Mouse (Mus musculus): ENCODE measurements around the gene Mettl4.
A peak's percentile ranks its signal among the peaks of the same experiment; 100 is the strongest.

Mettl4 gene

DNA sequence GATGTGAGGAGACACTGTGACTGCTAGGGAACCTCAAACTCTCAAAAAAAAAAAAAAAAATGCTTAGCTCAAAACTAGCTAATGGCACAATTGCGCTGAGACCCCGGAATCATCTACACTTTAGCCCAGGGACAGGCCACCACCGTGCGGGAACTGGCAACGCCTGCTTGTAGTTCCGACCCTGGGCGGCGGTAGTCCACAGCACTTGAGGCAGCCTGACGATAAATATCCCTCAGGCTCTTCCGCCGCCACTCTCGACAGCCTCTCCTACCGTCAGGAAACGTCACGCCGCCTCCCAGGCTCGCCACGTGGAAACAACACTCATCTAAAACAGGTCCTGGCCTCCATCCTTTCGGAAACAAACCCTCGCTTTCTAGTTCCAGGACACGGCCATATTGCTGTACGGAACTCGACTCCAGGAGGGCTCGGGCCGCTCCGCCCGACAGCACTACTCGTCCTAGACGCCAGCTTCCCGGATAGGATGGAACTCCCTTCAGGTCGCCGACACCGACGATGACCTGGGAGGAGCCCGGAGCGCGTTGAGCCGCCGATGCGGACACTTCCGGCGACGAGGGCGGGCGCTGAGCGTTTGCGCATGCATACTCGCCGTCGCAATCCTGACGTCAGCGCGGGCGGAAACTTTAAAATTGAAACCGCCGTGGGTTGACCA lies at the start of gene Mettl4:
Gene Mettl4, minus strand, starts transcription at position 554 of the 670 bp plus-strand sequence.
- peak; percentile 95 for DNase-seq (ENCODE audit: low spot score)

DNA sequence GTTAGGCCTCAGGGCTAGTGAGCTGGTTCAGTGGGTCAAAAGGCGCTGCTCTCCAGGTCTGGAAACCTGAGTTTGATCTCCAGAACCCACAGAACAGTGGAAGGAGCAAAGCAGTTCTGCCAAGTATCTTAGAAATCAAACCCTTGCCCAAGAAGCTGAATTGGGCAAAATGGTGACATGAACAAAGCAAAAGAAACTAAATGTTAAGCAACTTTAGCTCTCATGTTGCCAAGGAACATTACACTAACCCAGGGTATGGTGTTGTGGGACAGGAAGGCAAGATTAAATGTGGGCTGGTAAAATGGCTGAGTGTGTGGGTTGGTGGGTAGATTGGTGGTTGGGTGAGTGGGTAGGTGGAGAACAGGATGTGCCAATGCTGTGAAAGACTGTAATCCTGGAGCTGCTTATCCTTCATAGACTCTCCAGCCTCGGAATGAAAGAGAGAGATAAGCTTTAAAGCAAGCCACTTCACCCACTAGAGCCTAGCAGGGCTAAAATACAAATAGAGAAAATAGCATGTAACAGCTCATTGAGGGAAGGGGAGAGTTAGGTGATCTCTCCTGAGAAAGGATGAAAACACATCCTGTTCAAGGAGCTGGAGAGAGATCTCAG lies 29.2 kb upstream of the Mettl4 start:
- DNase-seq (ENCODE audit: low spot score): no peak

DNA sequence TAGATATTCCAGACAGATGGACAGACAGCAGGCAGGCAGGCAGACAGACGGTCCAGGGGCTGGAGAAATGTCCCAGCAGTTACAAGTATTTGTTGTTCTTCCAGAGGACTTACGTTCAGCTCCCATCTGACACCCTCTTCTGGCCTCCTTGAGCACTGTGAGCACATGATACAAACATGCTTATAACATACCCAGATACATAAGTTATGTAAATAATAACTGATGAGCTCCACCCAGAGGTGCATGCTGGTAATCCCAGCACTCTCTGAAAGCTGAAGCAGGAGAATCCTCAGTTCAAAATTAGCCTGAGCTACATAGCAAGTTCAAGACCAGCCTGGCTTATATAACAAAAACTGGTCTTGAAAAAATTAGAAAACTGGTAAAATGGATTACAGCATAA lies 18.7 kb upstream of the Mettl4 start:
- no peak for DNase-seq (ENCODE audit: low spot score)

DNA sequence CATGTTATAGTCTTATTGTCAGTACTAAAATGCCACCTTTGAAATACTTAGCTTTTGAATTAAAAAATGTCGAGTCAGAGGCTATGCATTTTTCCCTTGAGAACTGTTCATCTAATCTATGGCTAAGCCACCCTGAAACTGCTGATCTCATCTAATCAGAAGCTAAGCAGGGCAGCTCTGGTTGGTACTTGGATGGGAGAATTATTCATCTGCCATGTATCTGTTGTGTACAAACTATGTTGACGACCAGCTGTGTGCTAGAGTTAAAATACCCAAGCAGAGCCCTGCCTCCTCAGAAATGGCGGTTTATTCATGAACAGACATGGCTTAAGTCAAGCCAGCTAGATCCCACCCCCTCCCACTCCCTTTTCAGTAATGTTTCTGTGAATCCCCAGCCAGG lies 14.9 kb upstream of the Mettl4 start:
- no peak for DNase-seq (ENCODE audit: low spot score)

DNA sequence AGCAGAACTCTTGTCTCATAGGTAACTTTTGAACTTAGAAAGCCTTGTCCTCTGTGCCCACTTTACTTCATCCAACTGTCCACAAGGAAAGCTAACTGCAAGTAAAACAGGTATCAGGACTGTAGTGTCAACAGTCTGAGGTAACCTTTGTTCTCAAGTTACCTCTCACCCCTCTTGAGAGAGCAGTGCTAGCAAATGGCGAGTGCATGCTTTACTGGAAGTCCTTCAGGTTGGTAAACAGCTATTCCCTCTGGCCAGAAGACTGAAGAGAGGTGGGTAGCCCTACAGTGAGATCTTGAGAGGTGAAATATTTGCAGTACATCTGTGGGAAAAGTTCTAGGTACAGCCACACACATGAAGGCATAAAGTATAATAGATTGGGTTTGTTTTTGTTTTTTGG lies 14.2 kb upstream of the Mettl4 start:
- DNase-seq (ENCODE audit: low spot score): no peak

DNA sequence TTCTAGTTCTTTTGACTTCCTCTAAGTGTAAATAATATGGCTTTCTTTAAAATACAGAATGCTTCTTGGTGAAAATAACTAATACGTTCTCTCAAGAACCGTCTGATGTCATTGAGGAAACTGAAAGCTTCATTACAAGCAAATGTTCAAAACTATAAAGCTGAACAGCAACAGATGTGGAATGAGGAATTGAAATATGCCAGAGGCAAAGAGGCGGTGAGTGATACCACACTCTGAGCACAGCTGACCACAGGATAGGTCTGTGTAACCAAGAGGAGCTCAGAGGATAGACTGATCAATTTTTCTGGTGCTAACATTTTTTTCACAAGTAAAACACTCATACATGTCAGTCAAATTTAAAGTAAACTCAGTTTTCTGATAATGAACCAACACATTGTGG lies 12.6 kb upstream of the Mettl4 start:
- DNase-seq (ENCODE audit: low spot score): no peak

DNA sequence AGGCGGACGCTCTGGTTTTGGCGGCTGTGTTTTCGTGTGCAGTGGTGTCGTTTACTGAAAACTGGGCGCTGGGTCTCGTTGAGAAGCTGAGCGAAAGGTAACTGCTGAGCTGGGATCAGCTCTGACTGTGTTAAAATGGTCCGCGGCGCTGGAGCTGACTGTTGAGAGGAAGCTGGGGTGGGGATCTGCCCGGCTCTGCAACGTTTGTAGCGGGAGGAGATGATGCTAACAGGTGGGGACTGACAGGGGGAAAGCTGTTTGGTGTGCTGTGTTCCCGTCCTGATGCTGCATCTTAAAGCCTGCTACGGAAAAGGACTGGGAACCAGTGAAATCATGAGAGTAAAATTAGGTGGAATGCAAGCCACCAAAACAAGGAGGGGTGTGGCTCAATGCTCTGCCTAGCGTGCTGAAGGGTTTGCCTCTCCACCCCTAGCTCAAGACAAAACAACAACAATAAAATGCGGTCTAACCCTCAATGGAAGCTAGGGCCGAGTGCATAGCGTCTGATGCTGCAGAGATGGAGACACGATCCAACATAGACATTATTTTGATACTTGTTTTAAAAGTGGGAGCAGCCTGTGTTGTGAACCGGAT lies 414 bp upstream of the Mettl4 start:
- peak; percentile 27 for DNase-seq (ENCODE audit: low spot score)

DNA sequence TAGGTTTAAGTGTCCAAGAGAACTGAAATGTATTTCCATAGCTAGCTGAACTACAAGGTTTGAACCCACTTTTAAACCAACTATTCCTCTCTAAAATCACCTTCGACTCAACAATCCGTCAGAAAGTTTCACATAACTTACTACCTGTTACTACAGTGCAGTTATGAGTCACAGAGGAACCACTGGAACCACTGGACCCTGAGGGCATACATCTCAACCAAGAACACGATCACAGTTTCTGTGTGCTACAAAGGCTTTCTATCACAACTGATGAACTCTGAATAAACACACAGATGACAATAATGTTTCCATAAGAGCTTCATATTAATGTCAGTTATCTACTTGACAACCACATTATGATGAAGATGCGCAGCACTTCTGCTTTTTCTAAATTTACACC lies 11.6 kb downstream of the Mettl4 start:
- no peak for DNase-seq (ENCODE audit: low spot score)

DNA sequence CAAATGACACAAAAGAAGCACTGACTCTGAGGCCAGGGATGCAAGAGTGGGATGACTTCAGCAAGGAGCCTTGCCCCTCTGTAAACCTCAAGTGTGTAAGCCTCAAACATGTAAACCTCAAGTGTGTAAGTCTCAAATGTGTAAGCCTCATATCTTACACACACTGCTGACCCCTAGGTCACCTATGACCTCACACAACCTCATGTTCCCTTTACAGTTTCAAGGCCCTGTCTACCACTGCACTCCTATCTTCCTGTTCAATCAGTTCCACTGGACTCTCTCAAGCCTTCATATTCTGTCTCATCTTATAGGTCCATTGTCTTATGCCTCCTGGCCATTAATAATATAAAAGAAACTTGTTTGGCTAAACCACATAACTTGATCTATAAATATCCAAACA lies 13.9 kb downstream of the Mettl4 start:
- DNase-seq (ENCODE audit: low spot score): no peak

DNA sequence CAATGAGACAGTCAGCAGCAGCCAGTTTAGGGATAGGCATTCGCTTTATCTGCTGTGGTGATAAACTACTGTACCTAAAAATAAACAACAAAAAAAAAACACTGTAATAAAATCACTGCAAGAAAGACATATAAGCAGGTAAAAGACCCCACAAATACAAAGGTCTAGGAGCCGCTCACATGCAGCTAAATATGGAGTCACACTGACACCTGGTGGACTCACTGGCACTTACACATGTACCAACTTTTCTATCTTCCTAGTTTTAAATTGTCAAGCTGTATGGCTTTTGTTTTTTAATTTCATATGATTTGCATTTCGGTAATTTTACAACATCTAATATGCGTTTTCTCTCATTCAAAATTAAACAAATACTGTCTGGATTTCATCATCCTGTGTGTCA lies 14.4 kb downstream of the Mettl4 start:
- DNase-seq (ENCODE audit: low spot score): peak; percentile 49

DNA sequence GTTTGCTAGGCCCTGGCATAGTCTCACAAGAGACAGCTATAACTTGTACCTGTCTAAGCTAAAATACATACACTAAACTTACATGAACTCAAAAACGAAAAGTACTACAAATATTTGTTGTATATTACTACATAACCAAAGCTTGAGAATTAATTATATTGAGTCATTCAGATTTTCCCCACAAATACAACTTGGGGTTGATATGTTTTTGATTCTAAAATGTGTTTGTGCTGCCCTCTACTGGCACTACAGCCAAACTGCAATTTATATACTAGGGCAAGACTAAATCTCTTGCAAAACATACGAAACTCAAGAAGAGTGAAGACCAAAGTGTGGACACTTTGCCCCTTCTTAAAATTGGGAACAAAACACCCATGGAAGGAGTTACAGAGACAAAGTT lies 19.4 kb downstream of the Mettl4 start:
- peak; percentile 74 for DNase-seq (ENCODE audit: low spot score)

DNA sequence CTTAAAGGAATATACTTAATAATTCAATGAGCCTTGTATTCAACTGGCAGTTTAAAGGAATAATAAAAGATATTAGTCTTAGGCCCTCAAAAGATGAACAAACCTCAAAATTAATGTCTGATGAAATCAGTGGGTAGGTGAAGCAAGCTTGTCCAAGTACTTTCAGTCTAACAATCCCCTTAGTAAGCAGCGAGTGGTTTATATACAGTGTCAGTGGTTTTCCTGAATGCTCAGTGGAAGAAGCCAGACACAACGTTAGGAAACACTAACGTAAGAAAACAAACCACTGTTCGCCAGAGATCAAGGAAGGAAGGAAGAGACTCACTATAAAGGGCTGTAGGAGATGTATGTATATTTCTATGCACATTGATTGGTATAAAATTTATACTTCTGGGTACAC lies 23.1 kb downstream of the Mettl4 start:
- DNase-seq (ENCODE audit: low spot score): no peak

DNA sequence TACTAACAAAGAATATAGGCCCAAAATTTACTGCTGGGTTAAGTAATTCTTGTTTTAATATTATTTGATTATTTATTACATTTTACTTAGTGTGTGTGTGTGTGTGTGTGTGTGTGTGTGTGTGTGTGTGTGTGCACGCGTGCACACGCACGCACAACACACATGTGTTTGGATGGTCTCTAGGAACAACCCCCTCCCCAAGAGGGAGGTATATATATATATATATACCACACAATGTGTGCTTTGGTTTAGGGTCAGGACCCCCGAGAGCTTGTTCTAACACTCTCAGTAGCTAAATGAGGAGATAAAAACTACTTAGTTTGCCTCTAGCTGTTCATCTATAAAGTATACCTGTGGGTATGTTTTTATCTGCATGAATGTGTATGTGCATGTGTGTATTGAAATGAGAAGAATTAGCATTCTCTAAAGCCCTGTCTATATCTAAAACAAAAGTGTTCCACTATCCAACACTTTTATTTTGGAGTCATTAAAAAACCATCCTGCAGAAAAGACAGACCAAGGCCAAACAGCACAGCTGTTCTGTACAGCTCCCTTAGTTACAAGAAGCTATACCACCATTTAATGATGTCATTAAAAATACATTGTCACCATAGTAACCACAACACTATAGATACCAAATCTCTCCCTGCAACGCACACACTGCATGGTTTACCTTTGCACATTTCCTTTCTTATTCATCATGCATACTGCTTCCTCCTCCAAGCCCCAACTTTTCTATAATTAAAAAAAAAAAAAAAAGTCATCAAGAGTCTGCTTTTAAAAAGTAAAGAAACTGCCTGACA lies 76.1 kb downstream of the Mettl4 start:
- DNase-seq (ENCODE audit: low spot score): no peak
